Mouse (Mus musculus) left cerebral cortex, postnatal 10 days (tissue): ENCODE results near the gene Dclk1. TPM values are rescaled to one million over a fixed set of nuclear protein-coding genes. Genes with fewer than 3 reads are reported as not detected.

Experiments
- DNase-seq, 2 experiments: peaks; one replicate each; pipeline ENCODE4 v3.0.0; 2021 to 2022; ENCODE audit warnings: low spot score in 2 of 2, mixed read lengths in 1 of 2; ENCODE audit errors: extremely low spot score in 1 of 2
- intact Hi-C: fragments of 180-260 bp; cut with DNase I; formaldehyde crosslinking; loops from one replicate; pipeline ENCODE4 v1.15.1; 2025
- total RNA-seq, 2 experiments: library from RNA; stranded (reverse); gene quantifications; 2 replicates each; pipeline ENCODE4 v1.2.3; 2021

Gene Dclk1
- total RNA-seq, 2 experiments from 2014 or later, result 970 to 973 TPM

DNA sequence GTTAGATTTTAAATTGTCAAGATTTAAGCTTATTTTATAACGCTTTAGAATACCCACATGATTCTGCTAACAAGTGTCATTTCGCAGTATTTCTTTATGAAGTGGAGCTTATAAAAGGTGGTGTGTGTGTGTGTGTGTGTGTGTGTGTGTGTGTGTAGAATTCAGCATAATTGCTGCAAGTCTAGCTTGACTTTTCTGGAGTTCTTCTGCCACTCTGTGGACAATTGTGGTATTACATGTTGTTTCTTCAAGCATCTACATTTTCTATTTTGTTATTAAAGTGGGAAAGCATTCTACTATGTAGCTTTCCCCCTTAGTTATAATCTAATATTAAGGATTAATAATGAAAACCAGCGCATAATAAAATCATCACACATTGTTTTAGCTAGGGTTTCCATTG is 112.6 kb downstream of the Dclk1 start:
- intact Hi-C loops, result loop anchor here (2.0 to 10.0 kb wide), 4 partner anchors 107 to 620 kb away; partner anchors contain the start of genes Alg5 and Exosc8
- DNase-seq, result peak in 1 of 2 experiments; percentile 84

DNA sequence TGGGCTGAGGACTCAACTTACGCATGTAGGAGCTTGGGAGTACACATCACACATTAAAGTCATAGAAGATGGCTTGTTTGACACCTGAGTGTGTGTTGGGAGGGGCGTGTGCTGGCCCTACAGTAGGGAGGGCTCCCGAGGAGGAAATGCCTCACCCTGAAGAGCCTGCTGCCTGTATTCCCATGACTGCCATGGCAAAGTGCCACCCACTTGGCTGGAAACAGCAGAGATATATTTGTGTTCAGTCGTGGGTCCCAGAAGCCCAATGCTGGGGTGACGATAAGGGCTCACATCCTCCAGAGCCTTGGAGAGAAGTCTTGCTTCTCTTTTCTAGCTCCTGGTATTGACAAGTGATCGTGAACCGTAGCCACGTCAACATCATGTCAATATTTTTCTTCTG is 116.3 kb downstream of the Dclk1 start:
- peak in 1 of 2 experiments; percentile 50 for DNase-seq
- intact Hi-C loops, result loop anchor here (10.0 kb wide), 1 partner anchor 624 kb away; the partner anchor contains the start of genes Alg5 and Exosc8

DNA sequence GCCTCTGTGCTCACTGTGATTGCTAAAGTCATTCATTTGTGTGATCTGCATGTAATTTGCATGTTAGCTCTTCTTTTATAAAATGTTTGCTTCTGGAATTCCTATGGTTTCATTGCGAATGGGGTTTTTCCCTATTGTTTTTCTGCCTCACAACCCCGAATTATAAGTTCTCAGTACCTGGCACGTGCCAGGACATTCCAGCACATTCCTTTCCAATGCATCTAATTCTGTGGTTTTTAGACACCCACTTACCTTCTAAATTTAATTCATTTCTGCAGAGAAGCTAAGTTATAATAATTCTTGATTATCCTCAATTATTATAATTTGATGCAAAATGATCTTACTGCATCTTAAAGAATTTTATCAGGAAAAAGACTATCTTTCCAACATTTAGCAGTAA is 118.7 kb downstream of the Dclk1 start:
- no peak for DNase-seq
- intact Hi-C loops, result no loop called here

DNA sequence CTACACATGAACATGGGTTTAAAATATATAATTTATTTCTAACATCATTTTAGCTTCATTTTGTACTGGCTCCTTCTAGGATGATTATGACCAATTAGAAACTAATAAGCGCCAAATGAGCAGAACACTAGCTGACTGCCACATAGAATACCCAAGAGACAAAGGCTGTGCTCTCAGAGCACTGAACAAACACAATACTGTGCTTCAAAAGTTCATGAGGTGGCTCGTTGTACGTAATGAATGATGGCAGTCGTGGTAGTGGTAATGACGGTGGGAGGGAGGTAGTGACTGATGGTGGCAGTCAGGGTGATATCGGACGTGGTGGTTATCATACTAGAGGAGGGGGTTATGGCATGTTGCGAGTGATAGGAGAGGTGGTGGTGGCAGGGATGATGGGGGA is 125.0 kb downstream of the Dclk1 start:
- DNase-seq, result no peak

DNA sequence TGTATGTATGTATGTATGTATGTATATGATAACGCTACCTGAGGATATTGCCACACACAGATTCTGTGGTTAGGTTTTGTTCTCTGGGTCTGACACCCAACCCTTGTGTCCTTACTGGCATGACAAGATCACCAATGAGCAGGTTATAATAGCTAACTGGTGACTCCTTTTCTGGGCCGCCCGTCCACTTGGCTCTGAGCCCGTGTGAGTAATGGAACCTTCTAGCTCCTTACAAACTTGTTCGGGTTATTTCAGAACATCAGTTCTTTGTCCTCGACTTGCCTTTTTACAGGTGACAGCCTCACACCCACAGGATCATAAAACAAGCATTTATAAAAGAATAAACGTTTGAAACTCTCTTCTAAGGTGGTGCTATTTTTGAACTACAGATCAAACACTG is 127.0 kb downstream of the Dclk1 start:
- intact Hi-C loops, result no loop called here
- no peak for DNase-seq

More for the DNA sequence above, 125.0 kb downstream of the Dclk1 start:
- intact Hi-C loops, result no loop called here

DNA sequence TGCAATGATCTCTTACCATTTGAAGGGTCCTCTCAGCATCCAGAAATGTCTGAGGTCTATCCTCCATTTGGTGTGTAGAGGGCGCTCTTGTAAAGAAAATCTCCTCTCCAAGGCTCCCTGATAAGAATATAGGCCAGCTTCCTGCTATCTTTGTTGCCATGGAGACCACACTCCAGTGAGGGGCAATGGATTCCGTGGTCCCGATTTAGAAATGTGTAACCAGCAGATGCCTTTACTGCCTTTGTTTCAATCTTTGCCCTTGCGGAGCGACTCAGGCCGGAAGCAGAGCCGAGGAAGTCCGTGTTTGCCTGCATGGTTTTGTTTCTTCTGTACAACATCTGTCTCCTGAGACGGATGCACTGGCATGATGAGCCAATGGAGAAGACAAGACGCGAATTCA is 131.5 kb downstream of the Dclk1 start:
- DNase-seq, result peak; percentile 64 to 86
- intact Hi-C loops, result no loop called here

DNA sequence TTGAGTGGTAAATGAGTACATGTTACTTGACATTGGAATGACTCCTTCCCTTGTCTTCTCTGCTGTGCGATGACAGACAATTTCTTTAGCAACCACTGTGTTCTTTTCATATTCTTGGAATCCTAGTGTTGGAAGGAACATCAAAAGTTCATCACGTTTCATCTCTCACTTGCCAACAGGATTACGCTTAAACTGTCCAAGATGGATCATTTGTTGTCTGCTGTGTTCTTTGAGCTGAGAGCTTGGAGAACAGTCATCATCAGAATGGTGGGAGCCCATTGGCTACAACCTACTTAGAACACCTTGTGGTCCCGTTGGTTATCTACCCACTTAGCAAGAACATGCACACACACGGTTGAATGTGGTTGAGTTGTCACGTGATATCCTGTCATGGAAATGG is 136.4 kb downstream of the Dclk1 start:
- intact Hi-C loops, result loop anchor here (5.0 kb wide), 1 partner anchor 89 kb away; no protein-coding TSS in a partner anchor
- no peak for DNase-seq

DNA sequence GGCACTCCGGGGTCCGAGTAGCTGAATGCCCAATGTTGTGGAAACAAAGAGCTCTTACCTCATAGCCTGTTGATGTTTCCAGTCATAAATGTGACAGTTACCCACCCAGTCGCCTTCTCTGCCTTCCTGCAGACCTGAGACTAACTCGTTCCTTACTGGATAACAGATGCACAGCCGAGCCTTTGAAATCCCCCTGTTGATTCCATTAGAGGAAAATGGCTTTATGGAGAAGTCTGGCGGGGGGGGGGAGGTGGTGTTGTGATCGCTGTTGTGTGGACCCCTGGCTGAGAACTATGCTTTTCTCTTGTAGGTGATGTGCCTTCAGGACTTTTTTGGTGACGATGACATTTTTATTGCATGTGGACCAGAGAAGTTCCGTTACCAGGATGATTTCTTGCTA is 138.3 kb downstream of the Dclk1 start:
- no peak for DNase-seq
- intact Hi-C loops, result no loop called here

DNA sequence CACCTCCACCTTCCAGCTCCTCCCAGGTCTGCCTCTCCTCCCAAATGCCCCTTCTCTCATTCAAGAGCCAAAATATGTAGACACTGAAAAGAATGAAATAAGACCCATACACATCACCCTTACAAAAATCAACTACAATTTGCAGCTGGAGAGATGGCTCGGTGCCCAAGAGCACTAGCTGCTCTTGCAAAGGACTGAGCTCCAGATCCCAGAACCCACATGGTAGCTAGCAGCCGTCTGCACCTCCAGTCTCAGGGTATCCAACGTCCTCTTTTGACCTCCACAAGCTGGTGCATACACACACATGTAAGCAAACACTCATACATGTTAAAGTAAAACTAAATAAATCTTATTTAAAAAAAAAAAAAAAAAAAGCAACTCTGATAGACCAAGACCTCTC is 150.4 kb downstream of the Dclk1 start:
- intact Hi-C loops, result no loop called here
- peak in 1 of 2 experiments; percentile 34 for DNase-seq

DNA sequence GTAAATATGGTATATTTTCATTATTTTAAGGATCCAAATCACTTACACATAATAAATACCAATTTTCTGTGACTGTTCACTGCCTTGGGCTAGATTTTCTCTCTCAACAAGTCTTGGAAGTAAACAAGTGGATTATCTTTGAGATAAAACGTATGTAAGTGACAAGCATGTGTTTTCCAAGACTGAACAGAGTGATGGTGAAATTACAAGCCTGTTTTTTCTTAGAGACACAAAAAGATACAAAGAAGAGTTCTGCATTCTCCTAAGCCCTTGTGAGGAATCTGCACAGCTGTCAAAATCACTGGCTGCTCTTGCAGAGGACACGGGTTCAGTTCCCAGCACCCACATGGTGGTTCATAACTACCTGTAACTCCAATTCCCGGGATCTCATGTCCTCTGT is 151.4 kb downstream of the Dclk1 start:
- intact Hi-C loops, result no loop called here
- DNase-seq, result no peak

DNA sequence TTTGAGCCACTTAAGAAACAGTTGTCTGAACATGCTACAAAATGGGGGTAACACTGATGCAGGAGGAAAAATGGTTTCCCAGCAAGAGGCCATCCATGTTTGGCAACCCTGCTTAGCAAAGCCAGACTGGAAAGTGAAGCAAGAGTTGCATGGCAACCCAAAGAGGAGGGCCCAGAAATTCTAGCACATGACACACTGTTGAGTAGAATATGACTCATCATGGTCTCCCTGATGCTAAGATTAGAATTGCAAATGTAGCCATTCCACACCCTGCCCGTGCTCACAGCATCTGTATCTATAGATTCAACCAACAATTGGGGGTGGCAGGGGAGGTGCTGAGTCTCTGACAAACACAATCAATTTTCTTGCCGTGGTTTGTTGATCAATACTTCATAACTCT is 154.6 kb downstream of the Dclk1 start:
- intact Hi-C loops, result no loop called here
- DNase-seq, result no peak

DNA sequence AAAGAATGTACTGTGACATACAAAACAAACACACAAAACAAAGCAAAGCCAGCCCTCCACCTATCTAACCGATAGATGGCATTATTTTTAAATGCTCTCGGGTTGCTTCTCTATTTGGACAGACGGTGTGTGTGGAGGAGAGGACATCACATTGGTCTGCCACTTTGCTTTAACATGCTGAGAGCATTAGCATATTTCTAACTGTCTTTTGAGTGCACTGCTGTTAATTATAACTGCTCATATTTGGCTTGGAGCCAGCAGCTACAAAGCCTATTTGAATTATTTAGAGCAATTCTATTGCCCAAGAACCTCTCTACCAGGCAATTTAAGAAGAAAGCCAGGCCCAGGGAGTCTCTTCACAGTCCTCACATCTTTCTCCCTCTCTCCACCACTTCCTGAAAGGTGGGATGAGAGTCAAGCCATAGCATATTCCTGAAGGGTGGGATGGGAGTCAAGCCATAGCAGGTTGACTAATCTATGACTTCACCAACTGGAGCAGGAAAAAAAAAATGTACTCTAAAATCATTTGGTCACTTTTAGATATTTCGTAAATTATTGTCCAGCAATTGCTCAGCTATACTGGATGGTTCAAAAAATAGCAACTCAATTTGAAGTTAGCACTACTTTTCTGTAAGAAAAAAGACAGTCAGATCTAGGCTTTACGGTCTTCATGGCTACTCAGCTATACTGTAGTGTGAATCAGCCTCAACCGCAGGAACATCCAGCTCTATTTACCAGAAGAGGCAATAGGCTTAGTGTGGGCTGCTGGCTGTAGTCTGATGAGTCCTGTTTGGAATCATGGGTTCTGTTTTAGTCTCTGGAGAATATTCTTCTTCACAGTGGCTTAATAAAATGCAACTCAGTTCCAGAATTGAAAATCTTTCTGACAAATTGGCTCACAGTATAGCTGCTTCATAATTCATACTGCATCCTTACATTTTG is 155.9 kb downstream of the Dclk1 start:
- no peak for DNase-seq
- intact Hi-C loops, result no loop called here

DNA sequence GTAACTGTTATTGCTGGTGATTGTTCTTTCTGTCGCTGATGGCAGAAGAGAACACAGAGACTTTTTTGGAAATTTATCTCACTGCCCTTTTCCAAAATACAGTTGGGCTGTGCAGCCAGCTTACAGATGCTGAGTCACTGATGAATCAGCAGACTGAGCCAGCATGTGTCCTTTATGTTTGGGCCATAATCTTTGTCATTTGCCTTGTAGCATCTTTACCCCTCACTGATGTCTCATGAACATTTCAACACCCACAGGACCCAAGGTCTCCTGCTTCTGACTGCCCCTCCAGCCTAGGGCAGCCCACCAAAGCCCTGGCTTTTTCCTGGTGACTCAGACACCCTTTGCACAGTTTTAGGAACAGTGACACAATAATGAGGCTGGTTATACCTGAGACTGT is 159.1 kb downstream of the Dclk1 start:
- no peak for DNase-seq
- intact Hi-C loops, result no loop called here

DNA sequence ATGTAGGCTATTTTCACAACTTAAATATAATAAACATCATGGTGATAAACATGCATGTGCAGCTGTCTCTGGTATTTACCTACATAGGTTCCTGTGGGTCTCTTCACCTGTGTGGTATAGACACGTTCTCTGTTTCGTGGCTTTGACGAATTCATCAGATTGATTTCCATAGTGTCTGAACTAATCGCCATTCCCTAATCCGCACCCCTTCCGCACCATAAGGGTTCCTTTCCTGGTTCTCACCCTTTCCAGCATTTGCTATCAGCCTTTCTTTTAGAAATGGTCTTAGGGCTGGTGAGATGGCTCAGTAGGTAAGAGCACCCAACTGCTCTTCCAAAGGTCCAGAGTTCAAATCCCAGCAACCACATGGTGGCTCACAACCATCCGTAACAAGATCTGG is 162.6 kb downstream of the Dclk1 start:
- no peak for DNase-seq
- intact Hi-C loops, result no loop called here

DNA sequence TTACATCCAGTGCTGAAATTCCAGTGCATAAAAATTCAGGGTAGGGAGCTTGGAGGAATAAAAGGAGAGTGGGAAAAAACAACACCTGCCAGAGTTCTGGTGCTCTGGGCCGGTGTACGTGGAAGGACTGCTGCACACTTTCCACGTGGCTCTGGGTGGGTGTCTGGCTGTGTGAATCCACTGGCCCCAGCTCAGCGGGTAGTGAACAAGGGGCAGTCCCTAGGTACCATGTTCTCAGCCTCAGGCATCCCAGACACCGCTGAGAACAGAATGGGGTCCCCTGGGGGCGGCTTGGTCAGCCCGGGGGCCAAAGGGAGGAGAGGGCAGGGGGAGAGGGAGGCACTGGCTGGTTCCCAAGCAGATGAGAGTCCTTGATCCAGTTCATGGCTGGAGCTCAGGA is 164.5 kb downstream of the Dclk1 start:
- DNase-seq, result no peak
- intact Hi-C loops, result no loop called here

DNA sequence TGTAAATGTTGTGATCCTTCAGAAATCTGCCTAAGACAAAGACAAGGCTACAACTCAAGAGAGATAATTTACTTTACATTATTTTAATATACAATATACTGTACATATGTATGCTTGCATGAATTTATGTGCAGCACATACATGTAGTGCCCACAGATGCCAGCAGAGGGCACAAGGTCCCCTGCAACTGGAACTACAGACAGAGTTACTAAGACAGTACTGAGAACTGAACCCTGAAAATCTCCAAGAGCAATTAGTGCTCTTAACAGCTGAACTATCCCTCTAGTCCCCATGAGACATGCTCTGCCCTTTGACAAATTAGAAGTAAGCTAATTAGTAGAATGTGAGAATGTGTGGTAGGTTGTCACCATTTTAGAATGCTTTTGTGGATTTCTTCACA is 169.4 kb downstream of the Dclk1 start:
- intact Hi-C loops, result no loop called here
- no peak for DNase-seq

DNA sequence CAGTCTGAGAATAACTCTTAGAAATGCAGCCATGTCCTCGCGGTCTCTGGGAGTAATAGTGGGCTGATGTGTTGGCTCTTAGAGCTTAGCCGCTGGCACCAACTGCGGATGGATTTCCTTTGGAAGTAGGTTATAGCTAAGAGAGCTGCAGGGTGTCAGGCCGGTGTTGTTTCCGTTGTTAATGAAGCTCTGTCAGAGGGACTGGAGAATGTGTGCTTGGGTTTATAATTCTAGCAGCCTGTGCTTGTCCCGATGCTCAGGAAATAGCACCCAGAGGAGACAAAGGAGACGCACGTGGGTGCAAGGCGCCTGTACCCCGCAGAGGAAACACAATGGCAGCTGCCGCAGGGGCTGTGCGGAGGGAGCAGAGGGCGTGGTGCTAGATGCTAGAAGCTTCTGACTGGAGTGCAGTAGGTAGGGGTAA is 173.4 kb downstream of the Dclk1 start:
- intact Hi-C loops, result no loop called here
- peak; percentile 59 to 73 for DNase-seq

DNA sequence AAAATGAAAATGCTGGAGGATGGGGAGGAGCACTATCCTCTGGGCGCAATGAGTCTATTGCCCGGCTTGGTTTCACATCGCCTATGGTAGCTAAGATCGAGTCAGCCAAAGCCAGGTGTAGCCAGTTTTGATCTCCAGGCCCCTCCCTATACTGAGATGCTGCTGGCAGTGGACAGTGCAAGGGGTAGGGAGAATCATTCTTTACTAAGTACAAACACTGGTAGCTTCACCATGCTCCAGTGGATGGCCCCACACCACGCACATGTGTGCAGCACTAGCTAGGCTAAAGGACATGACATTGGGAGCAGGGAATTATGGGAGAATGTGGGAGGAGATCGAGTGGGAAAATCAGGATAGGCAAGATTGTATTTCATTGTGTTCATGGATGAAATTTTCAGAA is 176.7 kb downstream of the Dclk1 start:
- intact Hi-C loops, result no loop called here
- DNase-seq, result no peak

DNA sequence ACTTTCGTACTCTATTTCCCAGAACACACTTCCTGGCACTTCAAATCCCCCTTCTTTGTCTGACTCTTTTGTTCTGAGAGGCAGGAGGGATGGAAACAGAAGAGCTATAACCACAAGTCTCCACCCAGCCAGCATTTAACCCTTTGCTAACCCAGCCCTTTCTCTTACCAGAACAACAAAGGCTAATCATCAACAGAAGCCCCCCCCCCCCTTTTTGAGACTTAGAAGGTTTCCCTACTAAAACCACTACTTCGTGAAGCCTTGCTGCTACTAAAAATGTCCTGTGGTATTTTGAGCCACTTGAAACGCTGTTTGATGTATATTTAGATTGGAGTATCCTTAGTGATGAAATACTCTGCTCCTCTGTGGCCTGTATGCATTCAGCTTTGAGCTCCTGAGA is 177.2 kb downstream of the Dclk1 start:
- DNase-seq, result no peak
- intact Hi-C loops, result no loop called here

DNA sequence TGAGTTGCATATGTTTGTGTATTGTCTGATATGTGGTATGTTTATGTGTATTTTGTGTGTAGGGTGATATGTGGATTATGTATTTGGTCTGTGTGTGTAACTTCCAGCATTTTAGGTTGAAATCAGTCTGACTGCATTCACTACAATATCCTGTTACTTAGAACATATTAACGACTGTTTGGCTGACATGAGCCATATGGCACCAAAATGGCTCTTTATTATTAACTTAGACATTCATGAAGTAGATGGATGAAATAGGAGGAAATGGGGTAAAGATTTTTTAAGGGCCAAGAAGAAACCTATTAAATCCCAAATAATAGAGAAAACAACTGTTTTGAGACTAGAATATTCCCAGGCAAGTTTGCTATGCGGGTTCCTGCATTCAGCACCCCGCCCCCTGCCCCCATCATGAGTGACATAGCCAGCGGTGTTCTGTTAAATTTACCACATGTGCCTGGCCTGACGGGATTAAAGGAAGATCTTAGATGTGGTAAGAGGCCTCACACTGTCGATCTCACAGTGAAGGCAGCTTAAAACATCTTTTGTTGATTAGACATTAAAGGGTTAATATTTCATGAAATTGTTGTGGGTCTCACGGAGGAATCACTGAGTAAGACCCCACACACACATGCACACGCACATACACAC is 178.4 kb downstream of the Dclk1 start:
- no peak for DNase-seq
- intact Hi-C loops, result loop anchor here (5.0 kb wide), 1 partner anchor 42 kb away; no protein-coding TSS in a partner anchor
